Mouse (Mus musculus): ENCODE results near the gene Ufm1. TPM values are rescaled to one million over a fixed set of nuclear protein-coding genes. Genes with fewer than 3 reads are reported as not detected.

Ufm1 gene
- 111 and 115 TPM in 2 replicates for polyA plus RNA-seq (2016; fragmentation: Nextera tagmentation; extraction: Ambion mirVana)

DNA sequence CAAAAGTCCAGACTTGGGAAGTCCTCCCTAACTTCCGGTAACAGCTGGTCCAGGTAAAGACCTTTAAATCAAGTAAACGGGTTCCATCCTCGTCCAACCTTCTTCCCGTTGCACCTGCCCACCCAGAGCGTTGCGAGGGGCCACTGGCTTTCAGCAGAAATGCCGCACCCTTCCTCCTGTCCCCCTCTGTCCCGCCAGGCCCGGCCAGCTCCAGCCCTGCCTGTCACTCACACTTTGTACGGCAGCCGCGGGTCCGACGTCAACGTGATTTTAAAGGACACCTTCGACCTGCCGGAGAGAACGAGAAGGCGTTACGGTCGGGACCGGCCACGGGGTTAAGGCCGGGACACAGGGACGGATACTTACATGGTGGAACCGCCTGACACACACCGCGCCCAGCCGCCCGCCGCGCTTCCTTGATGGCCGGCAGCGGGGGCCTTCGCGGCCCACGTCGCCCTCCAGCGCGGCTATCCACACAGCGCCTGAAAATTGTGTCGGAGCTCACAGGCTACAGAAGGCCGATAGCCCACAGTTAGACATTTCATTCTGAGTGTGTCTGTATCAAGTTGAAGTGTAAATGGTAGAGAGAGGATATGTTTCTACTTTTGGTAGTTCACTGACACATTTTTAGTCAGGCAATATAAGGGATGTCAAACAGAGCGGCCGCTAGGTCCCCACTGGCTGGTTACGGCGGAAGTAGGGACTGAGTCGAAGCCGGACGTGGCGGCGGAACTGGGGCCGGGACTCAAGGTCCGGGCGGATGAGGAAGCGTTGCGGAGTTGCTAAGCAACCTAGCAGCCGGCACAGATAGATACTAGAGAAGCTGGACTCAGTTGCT is at the start of gene Ufm1:
Gene Ufm1 (minus strand): TSS at position 448 of the 838 bp plus-strand sequence.
- no peaks in the 10 kb centered on the region for H3K27me3 ChIP-seq
- H3K9ac ChIP-seq, result peak within 1 kb of the TSS; percentile 76
- ATAC-seq (ENCODE audit: low FRiP score), result peak; percentile 100
- WGBS, result under 1% methylated on average over 58 of the region's 58 CpGs
- H3K27ac ChIP-seq, result no peak within 1 kb of the TSS
- H3K4me2 ChIP-seq (replicated peaks), result peak within 1 kb of the TSS; percentile 92
- peaks cover 30% of the 10 kb centered on the region for H3K36me3 ChIP-seq
- peak within 1 kb of the TSS; percentile 73 for H3K4me3 ChIP-seq
- H3K9me3 ChIP-seq (replicated peaks), result no peaks in the 10 kb centered on the region
- H3K4me1 ChIP-seq, result peaks cover 8% of the 10 kb centered on the region

DNA sequence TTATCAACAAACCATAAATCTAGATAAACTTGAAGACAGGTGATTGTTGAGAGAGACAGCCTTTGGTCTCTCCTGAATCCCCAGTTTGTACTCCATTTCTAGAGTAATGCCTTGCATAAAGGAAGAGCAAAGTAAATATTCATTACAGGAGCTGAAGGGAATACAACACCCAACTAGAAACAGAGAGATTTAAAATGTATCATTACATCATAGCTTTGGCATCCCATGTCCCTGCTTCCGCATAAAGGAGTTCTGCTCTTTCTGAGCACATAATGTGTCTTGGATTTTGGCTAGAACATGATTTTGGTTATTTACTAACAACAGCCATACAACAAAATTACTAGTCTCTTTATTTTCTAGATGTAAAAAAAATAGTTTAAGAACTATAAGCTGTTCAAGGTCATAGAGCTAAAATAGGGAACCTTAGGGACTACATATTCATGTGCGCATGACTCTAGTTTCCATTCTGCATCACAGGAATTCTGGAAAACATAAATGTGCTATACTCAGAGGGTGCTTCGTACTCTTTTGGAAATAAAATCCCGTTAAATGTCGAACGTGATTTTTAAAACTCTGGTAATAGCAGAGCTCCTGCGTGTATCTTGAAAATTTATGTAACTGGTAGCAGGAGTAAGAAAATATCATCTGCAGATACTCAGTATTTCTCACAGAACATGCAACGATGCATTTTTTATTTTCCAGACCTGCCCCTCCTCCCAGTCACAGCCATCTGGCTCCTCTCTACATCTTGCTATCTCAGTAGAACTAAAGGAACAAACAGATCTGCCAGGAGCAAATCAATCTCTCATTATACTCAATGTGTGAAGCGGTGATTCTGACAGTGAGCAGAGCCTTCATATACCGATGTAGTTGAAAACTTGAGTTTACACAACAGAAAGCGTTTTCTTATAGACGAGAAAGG is 27.2 kb upstream of the Ufm1 start:
- Histone ChIP-seq H3K9me3 (replicated peaks) (no peaks in the 10 kb centered on the region), H3K4me3 (no peak overlapping the region), H3K9ac (no peak overlapping the region), H3K4me1 (no peaks in the 10 kb centered on the region), H3K4me2 (replicated peaks) (no peak overlapping the region), H3K27me3 (no peaks in the 10 kb centered on the region), H3K27ac (no peak overlapping the region), H3K36me3 (no peaks in the 10 kb centered on the region)
- no peak for ATAC-seq (ENCODE audit: low FRiP score)
- WGBS, result 87% methylated on average over 12 of the region's 12 CpGs

DNA sequence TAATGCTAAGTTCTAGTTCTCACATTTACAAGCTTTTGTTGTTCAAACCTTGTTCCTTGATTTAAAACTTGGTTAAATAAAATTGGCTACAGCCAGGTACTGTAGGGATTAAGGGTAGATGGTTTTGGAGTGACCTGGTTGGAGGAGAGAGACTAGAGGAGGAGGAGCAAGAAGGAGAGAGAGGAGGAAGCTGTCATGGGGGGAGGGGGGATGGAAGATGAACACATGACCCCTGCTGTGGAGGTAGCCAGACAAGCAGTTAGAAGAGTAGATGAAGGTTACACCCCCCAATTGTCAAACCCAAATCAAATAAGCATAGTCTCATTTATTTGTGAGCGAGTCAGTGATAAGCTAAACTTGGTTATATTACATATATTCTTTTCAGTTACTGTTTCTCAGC is 8.0 kb upstream of the Ufm1 start:
- no peak for ATAC-seq (ENCODE audit: low FRiP score)
- H3K9me3 ChIP-seq (replicated peaks), result no peaks in the 10 kb centered on the region
- 71% methylated on average over 1 of the region's 1 CpGs for WGBS
- no peak overlapping the region for H3K27ac ChIP-seq
- H3K27me3 ChIP-seq, result no peaks in the 10 kb centered on the region
- H3K4me1 ChIP-seq, result peaks cover 6% of the 10 kb centered on the region
- H3K4me3 ChIP-seq, result no peak overlapping the region
- no peak overlapping the region for H3K9ac ChIP-seq
- H3K36me3 ChIP-seq, result no peaks in the 10 kb centered on the region
- H3K4me2 ChIP-seq (replicated peaks), result no peak overlapping the region

DNA sequence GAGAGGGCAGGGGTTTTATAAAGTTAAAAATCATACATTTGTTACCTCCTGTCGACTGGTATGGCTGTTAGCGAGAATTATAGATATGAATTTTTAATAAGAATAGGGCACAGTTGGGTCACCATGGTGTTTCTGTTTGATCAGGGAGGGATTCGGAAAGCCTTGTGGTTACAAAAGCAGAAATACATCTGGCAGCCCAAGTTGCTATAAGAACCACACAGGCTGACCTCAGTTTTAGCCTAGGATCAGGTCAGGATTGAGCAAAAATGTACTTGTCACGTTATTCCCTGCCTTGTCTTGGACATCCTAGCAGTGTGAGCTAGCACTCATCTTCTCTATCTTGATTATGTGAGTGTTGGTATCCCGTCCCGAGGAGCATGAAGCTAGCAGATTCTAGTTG is 6.9 kb upstream of the Ufm1 start:
- Histone ChIP-seq H3K9ac (no peak overlapping the region), H3K4me3 (no peak overlapping the region), H3K9me3 (replicated peaks) (no peaks in the 10 kb centered on the region), H3K27me3 (no peaks in the 10 kb centered on the region), H3K36me3 (no peaks in the 10 kb centered on the region), H3K27ac (no peak overlapping the region), H3K4me2 (replicated peaks) (no peak overlapping the region), H3K4me1 (peaks cover 6% of the 10 kb centered on the region)
- ATAC-seq (ENCODE audit: low FRiP score), result no peak
- WGBS, result 76% methylated on average over 6 of the region's 6 CpGs

- ATAC-seq (ENCODE audit: low FRiP score), result no peak; the same call in 1 of the 2 replicates
- H3K9me3 ChIP-seq (replicated peaks), result no peaks in the 10 kb centered on the region
- 0% methylated on average over 1 of the region's 1 CpGs for WGBS
- no peaks in the 10 kb centered on the region for H3K27me3 ChIP-seq
- no peaks in the 10 kb centered on the region for H3K36me3 ChIP-seq
- H3K9ac ChIP-seq, result no peak overlapping the region
- H3K4me2 ChIP-seq (replicated peaks), result no peak overlapping the region
- H3K4me1 ChIP-seq, result peaks cover 8% of the 10 kb centered on the region
- no peak overlapping the region for H3K4me3 ChIP-seq
- H3K27ac ChIP-seq, result no peak overlapping the region; the same call in 1 of the 2 replicates
Measured at GRCm38 (mm10) chr3:53869263-53869662, 5.6 kb upstream of the Ufm1 start.

DNA sequence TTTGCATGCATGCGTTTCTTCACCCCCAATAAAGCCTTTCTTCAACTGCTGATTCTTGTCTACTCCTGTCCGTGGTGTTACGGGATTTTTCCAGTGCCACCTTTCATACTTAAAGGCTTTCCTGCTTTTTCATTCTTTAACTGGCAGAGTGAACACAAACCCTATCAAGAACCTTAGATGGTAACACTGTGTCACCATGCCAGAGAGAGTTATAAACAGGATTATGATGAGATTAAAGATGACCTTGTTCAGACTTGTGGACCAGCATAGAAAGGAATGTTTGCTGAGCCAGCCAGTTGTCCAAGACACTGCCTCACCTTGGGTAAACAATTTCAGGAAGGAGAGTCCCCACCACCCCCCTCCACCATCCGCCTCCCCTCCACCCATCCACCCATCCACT is 4.6 kb upstream of the Ufm1 start:
- 89% methylated on average over 4 of the region's 4 CpGs for WGBS
- Histone ChIP-seq H3K36me3 (no peaks in the 10 kb centered on the region), H3K27me3 (no peaks in the 10 kb centered on the region), H3K4me3 (no peak overlapping the region), H3K4me1 (peaks cover 8% of the 10 kb centered on the region), H3K4me2 (replicated peaks) (no peak overlapping the region), H3K27ac (no peak overlapping the region), H3K9me3 (replicated peaks) (no peaks in the 10 kb centered on the region), H3K9ac (no peak overlapping the region)
- ATAC-seq (ENCODE audit: low FRiP score), result no peak

DNA sequence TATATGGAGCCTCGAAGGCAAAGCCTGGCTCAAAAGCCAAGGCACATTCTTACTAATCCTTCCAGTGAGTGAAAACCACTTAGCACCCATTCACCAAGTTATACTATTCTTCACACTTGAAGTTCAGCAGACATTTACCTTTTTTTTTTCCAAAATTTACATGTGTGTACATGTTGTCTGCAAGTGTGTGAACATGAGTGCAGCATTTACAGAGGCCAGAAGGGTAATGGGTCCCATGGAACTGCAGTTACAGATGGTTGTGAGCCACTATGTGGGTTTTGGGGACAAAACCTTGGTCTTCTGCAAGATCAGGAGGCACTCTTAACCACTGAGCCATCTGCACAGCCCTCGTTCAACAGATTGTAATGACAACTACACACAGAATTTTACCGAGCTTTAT is 8.8 kb downstream of the Ufm1 start:
- Histone ChIP-seq H3K4me3 (no peak overlapping the region), H3K27me3 (no peaks in the 10 kb centered on the region), H3K27ac (no peak overlapping the region), H3K36me3 (peaks cover 31% of the 10 kb centered on the region), H3K4me2 (replicated peaks) (no peak overlapping the region), H3K9ac (no peak overlapping the region), H3K9me3 (replicated peaks) (no peaks in the 10 kb centered on the region), H3K4me1 (no peaks in the 10 kb centered on the region)
- no peak for ATAC-seq (ENCODE audit: low FRiP score)
- WGBS, result 94% methylated on average over 3 of the region's 3 CpGs

DNA sequence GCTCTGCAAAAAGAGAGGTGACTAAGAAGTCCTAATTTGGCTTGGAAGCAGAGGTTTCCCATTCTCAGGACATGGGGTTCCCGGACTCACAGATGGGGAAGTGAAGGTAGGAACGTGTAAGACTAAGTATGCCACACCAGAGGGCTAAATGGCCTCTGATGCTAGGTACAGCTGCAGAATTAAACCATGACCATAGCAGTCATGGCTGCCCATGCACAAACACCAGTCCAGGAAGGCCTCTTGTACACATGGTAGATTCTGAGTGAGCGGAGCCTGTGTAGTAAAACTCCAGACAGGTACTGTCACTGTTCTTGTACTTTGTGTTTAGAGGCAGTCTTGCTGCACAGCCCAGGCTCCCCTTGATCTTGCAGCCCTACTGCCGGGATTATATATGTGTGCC is 9.4 kb downstream of the Ufm1 start:
- H3K9ac ChIP-seq, result no peak overlapping the region
- H3K36me3 ChIP-seq, result peaks cover 25% of the 10 kb centered on the region
- no peaks in the 10 kb centered on the region for H3K4me1 ChIP-seq
- no peak overlapping the region for H3K4me2 ChIP-seq (replicated peaks)
- H3K27ac ChIP-seq, result no peak overlapping the region
- H3K9me3 ChIP-seq (replicated peaks), result no peaks in the 10 kb centered on the region
- ATAC-seq (ENCODE audit: low FRiP score), result no peak
- 90% methylated on average over 4 of the region's 4 CpGs for WGBS
- no peak overlapping the region for H3K4me3 ChIP-seq
- no peaks in the 10 kb centered on the region for H3K27me3 ChIP-seq

GRCm38 (mm10) chr3:53848262-53848661 is 15.4 kb downstream of the Ufm1 start:
- no peak for ATAC-seq (ENCODE audit: low FRiP score)
- no peaks in the 10 kb centered on the region for H3K9me3 ChIP-seq (replicated peaks)
- 84% methylated on average over 11 of the region's 11 CpGs for WGBS

GRCm38 (mm10) chr3:53847726-53848125 is 15.9 kb downstream of the Ufm1 start:
- H3K4me1 ChIP-seq, result no peaks in the 10 kb centered on the region
- H3K27ac ChIP-seq, result no peak overlapping the region
- no peak for ATAC-seq (ENCODE audit: low FRiP score)
- H3K4me2 ChIP-seq (replicated peaks), result no peak overlapping the region
- H3K9ac ChIP-seq, result no peak overlapping the region
- H3K36me3 ChIP-seq, result no peaks in the 10 kb centered on the region
- WGBS, result 65% methylated on average over 4 of the region's 4 CpGs
- H3K27me3 ChIP-seq, result no peaks in the 10 kb centered on the region
- H3K9me3 ChIP-seq (replicated peaks), result no peaks in the 10 kb centered on the region
- H3K4me3 ChIP-seq, result no peak overlapping the region

More at GRCm38 (mm10) chr3:53848262-53848661, 15.4 kb downstream of the Ufm1 start:
- Histone ChIP-seq H3K36me3 (no peaks in the 10 kb centered on the region), H3K4me1 (no peaks in the 10 kb centered on the region), H3K27ac (no peak overlapping the region), H3K9ac (no peak overlapping the region), H3K4me3 (no peak overlapping the region), H3K27me3 (no peaks in the 10 kb centered on the region), H3K4me2 (replicated peaks) (no peak overlapping the region)

DNA sequence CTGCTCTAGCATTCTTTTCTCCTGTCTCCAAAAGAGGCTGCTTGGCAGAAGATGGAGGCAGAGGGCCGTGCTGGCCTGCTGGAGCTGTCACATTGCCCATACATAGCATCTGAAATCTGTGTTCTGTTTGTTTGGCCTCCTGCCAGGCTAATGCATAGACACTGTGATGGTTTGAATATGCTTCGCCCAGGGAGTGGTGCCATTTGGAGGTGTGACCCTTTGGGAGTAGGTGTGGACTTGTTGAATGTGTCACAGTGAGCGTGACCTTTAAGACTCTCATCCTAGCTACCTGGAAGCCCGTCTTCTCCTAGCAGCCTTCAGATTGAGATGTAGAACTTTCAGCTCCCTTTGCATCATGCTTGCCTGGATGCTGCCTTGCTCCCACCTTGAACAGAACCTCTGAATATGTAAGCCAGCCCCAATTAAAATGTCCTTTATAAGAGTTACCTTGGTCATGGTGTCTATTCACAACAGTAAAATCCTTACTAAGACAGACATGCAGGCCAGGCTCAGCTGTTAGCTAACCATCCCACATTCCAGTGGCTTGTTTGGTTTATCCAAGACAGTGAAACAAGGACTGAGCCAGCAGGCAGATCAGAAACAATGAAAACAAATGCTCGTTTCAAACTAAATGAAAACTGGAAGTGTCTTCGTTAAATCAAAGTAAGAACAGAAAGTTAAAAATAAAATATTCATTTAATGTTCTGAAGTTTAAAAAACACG is 17.3 kb downstream of the Ufm1 start:
- Histone ChIP-seq H3K4me3 (no peak overlapping the region), H3K9me3 (replicated peaks) (no peaks in the 10 kb centered on the region), H3K27me3 (no peaks in the 10 kb centered on the region), H3K36me3 (no peaks in the 10 kb centered on the region), H3K27ac (no peak overlapping the region), H3K9ac (no peak overlapping the region), H3K4me1 (no peaks in the 10 kb centered on the region), H3K4me2 (replicated peaks) (no peak overlapping the region)
- no peak for ATAC-seq (ENCODE audit: low FRiP score)
- 72% methylated on average over 7 of the region's 7 CpGs for WGBS

DNA sequence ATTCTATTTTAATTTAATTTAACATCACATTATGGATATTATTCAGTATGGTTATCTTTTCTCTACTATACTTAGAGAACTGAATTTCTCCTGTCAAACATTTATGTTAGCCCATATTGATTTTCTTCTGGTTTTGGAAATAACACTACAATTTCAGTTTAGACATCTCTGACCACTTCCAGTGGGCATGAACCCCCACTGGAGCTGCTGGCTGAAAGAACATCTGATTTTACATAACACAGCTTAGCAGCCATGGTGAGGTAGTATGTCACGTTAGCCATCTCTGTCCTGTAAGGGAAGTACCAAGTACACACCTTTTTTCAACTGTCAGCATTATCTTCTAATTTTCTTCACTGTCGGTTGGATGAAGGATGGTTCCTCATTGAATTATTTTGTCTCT is 18.8 kb downstream of the Ufm1 start, which contains the start of gene Gm10985:
Gene Gm10985 (plus strand): TSS at position 301 of the 400 bp plus-strand sequence.
- ATAC-seq (ENCODE audit: low FRiP score), result no peak

More for the DNA sequence above, 18.8 kb downstream of the Ufm1 start, which contains the start of gene Gm10985:
- no peaks in the 10 kb centered on the region for H3K4me1 ChIP-seq
- 73% methylated on average over 2 of the region's 2 CpGs for WGBS
- no peak within 1 kb of the TSS for H3K4me3 ChIP-seq
- no peak within 1 kb of the TSS for H3K4me2 ChIP-seq (replicated peaks)
- no peaks in the 10 kb centered on the region for H3K36me3 ChIP-seq
- H3K27ac ChIP-seq, result no peak within 1 kb of the TSS
- no peaks in the 10 kb centered on the region for H3K9me3 ChIP-seq (replicated peaks)
- no peak within 1 kb of the TSS for H3K9ac ChIP-seq
- H3K27me3 ChIP-seq, result no peaks in the 10 kb centered on the region

Measured in hindbrain, embryonic 12.5 days (tissue).